Mouse (Mus musculus): ENCODE measurements around the gene Fgfr2. TPM values are rescaled to one million over a fixed set of nuclear protein-coding genes. Genes with fewer than 3 reads are reported as not detected.

The Fgfr2 gene
- total RNA-seq, 2 experiments from 2014 or later = 27.3 to 32.7 TPM

- intact Hi-C loops (cut with DNase I) = loop anchor here (5.0 kb wide), 1 partner anchor 56 kb away; no protein-coding TSS in a partner anchor
- no peak for DNase-seq (ENCODE audit: low spot score in 2 of 2)
Observed at GRCm38 (mm10) chr7:130206181-130206582, 2917.0 kb downstream of the Fgfr2 start.

- intact Hi-C loops (cut with DNase I) = loop anchor here (5.0 kb wide), 1 partner anchor 57 kb away; no protein-coding TSS in a partner anchor
Observed at GRCm38 (mm10) chr7:130205140-130205539, 2918.0 kb downstream of the Fgfr2 start.

GRCm38 (mm10) chr7:130201020-130201419, 2922.1 kb downstream of the Fgfr2 start:
- intact Hi-C loops (cut with DNase I) = no loop called here

More at GRCm38 (mm10) chr7:130205140-130205539, 2918.0 kb downstream of the Fgfr2 start:
- no peak for DNase-seq (ENCODE audit: low spot score in 2 of 2)

GRCm38 (mm10) chr7:130199951-130200350, 2923.2 kb downstream of the Fgfr2 start:
- DNase-seq (ENCODE audit: low spot score in 2 of 2) = no peak
- intact Hi-C loops (cut with DNase I) = no loop called here

More at GRCm38 (mm10) chr7:130201020-130201419, 2922.1 kb downstream of the Fgfr2 start:
- no peak for DNase-seq (ENCODE audit: low spot score in 2 of 2)

GRCm38 (mm10) chr7:130199317-130199716, 2923.8 kb downstream of the Fgfr2 start:
- intact Hi-C loops (cut with DNase I) = no loop called here
- DNase-seq (ENCODE audit: low spot score in 2 of 2) = no peak

- intact Hi-C loops (cut with DNase I) = no loop called here
- no peak for DNase-seq (ENCODE audit: low spot score in 2 of 2)
Observed at GRCm38 (mm10) chr7:130195081-130195480, 2928.1 kb downstream of the Fgfr2 start.

- intact Hi-C loops (cut with DNase I) = no loop called here
- DNase-seq (ENCODE audit: low spot score in 2 of 2) = no peak
Observed at GRCm38 (mm10) chr7:130190329-130190975, 2932.7 kb downstream of the Fgfr2 start.

- DNase-seq (ENCODE audit: low spot score in 2 of 2) = no peak
- intact Hi-C loops (cut with DNase I) = loop anchor here (10.0 kb wide), 1 partner anchor 535 kb away; no protein-coding TSS in a partner anchor
Observed at GRCm38 (mm10) chr7:130189901-130190300, 2933.2 kb downstream of the Fgfr2 start.

GRCm38 (mm10) chr7:130188108-130188507, 2935.0 kb downstream of the Fgfr2 start:
- intact Hi-C loops (cut with DNase I) = loop anchor here (10.0 kb wide), 1 partner anchor 533 kb away; no protein-coding TSS in a partner anchor
- DNase-seq (ENCODE audit: low spot score in 2 of 2) = no peak

- DNase-seq (ENCODE audit: low spot score in 2 of 2) = no peak
- intact Hi-C loops (cut with DNase I) = loop anchor here (10.0 kb wide), 1 partner anchor 530 kb away; no protein-coding TSS in a partner anchor
Observed at GRCm38 (mm10) chr7:130184864-130185263, 2938.3 kb downstream of the Fgfr2 start.

GRCm38 (mm10) chr7:130183960-130184359, 2939.2 kb downstream of the Fgfr2 start:
- intact Hi-C loops (cut with DNase I) = loop anchor here (10.0 kb wide), 1 partner anchor 529 kb away; no protein-coding TSS in a partner anchor
- no peak for DNase-seq (ENCODE audit: low spot score in 2 of 2)

GRCm38 (mm10) chr7:130182551-130182950, 2940.6 kb downstream of the Fgfr2 start:
- intact Hi-C loops (cut with DNase I) = loop anchor here (10.0 kb wide), 1 partner anchor 528 kb away; no protein-coding TSS in a partner anchor
- DNase-seq (ENCODE audit: low spot score in 2 of 2) = no peak

- peak in 1 of 2 experiments; percentile 19 for DNase-seq (ENCODE audit: low spot score in 2 of 2)
- intact Hi-C loops (cut with DNase I) = no loop called here
Observed at GRCm38 (mm10) chr7:130178991-130179390, 2944.2 kb downstream of the Fgfr2 start.

GRCm38 (mm10) chr7:130177009-130177408, 2946.1 kb downstream of the Fgfr2 start:
- intact Hi-C loops (cut with DNase I) = no loop called here
- DNase-seq (ENCODE audit: low spot score in 2 of 2) = no peak

- peak; percentile 7 to 9 for DNase-seq (ENCODE audit: low spot score in 2 of 2)
- intact Hi-C loops (cut with DNase I) = no loop called here
Observed at GRCm38 (mm10) chr7:130174525-130174924, 2948.6 kb downstream of the Fgfr2 start.

GRCm38 (mm10) chr7:130173914-130174313, 2949.2 kb downstream of the Fgfr2 start:
- DNase-seq (ENCODE audit: low spot score in 2 of 2) = peak in 1 of 2 experiments; percentile 8

GRCm38 (mm10) chr7:130170144-130170543, 2953.0 kb downstream of the Fgfr2 start:
- intact Hi-C loops (cut with DNase I) = no loop called here
- DNase-seq (ENCODE audit: low spot score in 2 of 2) = no peak

More at GRCm38 (mm10) chr7:130173914-130174313, 2949.2 kb downstream of the Fgfr2 start:
- intact Hi-C loops (cut with DNase I) = no loop called here

GRCm38 (mm10) chr7:130168296-130168695, 2954.9 kb downstream of the Fgfr2 start:
- intact Hi-C loops (cut with DNase I) = no loop called here
- no peak for DNase-seq (ENCODE audit: low spot score in 2 of 2)

GRCm38 (mm10) chr7:130167261-130167660, 2955.9 kb downstream of the Fgfr2 start:
- intact Hi-C loops (cut with DNase I) = no loop called here
- DNase-seq (ENCODE audit: low spot score in 2 of 2) = peak; percentile 6 to 27

GRCm38 (mm10) chr7:130166190-130166589, 2957.0 kb downstream of the Fgfr2 start:
- intact Hi-C loops (cut with DNase I) = no loop called here
- DNase-seq (ENCODE audit: low spot score in 2 of 2) = no peak

GRCm38 (mm10) chr7:130165408-130165807, 2957.7 kb downstream of the Fgfr2 start:
- DNase-seq (ENCODE audit: low spot score in 2 of 2) = no peak
- intact Hi-C loops (cut with DNase I) = no loop called here
